Mouse (Mus musculus) lung, postnatal 10 days (tissue): ENCODE data around the gene Frem1.

Source experiments
- DNase-seq: peaks from one replicate; pipeline ENCODE4 v3.0.0; 2021

Frem1 gene

GRCm38 (mm10) chr4:82867731-82868445, 184.3 kb downstream of the Frem1 start:
- no peak for DNase-seq

GRCm38 (mm10) chr4:82867111-82867510, 185.0 kb downstream of the Frem1 start:
- no peak for DNase-seq

- DNase-seq: no peak
Observed at GRCm38 (mm10) chr4:82864974-82865699, 187.0 kb downstream of the Frem1 start.

- no peak for DNase-seq
Observed at GRCm38 (mm10) chr4:82863316-82863715, 188.8 kb downstream of the Frem1 start.

- DNase-seq: no peak
Observed at GRCm38 (mm10) chr4:82861451-82861850, 190.7 kb downstream of the Frem1 start.

- DNase-seq: no peak
Observed at GRCm38 (mm10) chr4:82860566-82860965, 191.6 kb downstream of the Frem1 start.

- peak; percentile 81 for DNase-seq
Observed at GRCm38 (mm10) chr4:82859131-82860125, 192.7 kb downstream of the Frem1 start, which contains the start of gene Zdhhc21. Zdhhc21 (minus strand) TSS chr4:82859958.

- no peak for DNase-seq
Observed at GRCm38 (mm10) chr4:82858431-82859010, 193.6 kb downstream of the Frem1 start.

- DNase-seq: no peak
Observed at GRCm38 (mm10) chr4:82856986-82857385, 195.2 kb downstream of the Frem1 start.

- DNase-seq: no peak
Observed at GRCm38 (mm10) chr4:82853809-82854208, 198.3 kb downstream of the Frem1 start.

GRCm38 (mm10) chr4:82848552-82849234, 203.4 kb downstream of the Frem1 start:
- DNase-seq: no peak
